Mouse (Mus musculus): ENCODE results near the gene Tanc2.

Gene Tanc2

DNA sequence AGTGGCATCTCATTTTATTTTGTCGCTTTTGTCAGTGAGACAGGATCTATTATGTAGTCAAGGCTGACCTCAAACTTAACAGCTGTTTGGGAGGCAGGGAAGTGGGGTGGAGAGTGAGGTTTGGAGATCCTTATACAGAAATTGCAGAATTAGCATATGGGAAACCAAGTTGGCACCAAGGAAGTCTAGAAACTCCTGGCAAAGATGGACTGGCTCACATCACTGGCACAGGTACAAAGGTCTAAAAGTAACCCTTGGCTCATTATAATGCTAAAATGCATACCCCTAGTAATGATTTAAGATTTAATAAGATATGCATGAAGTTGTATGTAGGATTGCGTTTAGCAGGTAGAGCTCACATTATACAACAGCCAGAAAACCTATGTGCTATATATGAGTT is 58.2 kb downstream of the Tanc2 start:
- no peak for DNase-seq (ENCODE audit: low read depth)

DNA sequence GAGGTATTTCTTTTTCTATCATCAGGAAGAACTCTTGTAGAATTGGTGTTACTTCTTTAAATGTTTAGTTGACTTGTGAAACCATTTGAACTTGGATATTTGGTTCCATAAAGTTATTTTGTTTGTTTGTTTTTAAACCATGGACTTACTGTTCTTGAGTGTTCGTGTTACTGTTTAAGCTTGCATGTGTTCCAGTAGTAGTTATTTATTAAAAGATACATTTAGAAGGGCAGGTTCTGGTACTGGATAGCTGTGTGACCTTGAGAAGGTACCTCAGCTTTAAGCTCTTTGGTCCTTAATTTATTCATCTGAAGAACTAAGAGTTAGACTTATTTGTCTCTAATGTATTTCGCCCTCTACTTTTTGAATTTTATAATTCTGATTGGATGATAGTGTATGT is 64.8 kb downstream of the Tanc2 start:
- no peak for DNase-seq (ENCODE audit: low read depth)

DNA sequence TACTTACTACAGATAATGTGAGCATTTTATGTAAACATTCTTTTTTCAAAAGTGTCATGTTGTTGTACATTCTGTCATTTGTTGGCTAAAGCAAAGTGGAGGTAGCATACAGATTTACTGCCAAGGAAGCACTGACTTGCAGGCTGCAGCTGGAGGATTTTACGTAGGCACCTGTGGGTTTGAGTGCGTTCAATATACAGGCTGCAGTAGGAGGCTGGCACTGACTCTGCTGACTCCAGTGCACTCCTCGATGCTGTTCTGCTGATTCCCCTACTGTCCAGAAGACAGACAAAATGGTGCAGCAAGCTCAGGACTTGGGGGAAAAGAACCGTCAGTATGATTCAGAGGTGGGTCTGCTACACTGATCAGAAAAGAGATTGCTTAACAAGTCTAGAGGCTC is 65.5 kb downstream of the Tanc2 start:
- no peak for DNase-seq (ENCODE audit: low read depth)

DNA sequence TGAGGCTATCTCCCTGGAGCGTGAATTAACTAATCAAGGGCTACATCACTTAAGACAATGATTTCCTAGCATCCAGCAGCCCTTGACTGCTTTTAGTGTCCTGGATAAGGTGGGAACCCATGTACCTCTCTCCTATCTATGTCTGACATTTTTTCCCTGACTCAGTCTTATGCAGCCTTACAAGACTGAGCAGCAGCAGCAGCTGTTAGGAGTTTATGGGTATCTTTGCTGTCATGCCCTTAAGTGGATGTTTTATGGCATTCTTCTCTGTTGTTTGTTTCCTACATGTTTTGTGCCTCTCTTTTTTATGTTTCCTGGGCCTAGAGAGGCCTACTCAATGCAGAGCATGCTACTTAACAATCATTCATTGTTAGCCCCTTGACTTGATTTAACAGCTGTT is 78.1 kb downstream of the Tanc2 start:
- no peak for DNase-seq (ENCODE audit: low read depth)

DNA sequence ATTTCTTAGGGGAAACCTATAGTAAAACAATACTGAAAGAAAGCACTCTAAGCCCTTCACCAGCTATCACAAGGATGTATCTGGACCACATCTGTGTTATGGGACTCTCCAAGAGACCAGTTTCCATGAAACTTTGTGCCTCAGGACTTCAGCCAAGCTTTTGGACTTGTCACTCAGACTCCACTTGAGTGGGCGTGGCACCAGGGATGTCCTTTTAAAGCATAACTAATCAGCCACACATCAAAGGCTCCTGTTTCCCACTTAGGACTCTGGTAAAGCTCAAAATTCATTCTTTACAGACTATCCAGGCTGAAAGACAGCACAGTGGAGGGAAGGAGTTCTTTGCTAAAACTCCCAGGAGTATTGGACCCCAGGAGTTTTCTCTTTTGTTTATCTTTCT is 89.2 kb downstream of the Tanc2 start:
- no peak for DNase-seq (ENCODE audit: low read depth)

DNA sequence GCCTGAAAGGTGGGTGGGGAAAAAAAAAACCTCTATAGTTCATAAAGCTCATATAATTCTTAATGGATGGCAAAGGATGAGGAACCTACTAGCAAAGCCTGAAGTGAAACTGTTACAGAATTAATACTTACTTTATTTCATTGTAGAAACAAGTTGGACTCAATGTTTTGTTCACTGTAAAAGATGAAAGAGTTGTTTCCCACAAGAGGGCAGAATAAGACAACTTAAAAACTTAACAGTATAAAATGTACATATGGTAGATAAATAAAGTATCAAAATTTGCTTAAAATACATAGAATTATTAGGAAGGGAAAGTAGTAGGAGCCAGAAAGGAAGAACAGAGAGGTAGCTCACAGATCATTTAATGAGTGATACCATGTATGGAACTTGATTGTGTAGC is 95.0 kb downstream of the Tanc2 start:
- no peak for DNase-seq (ENCODE audit: low read depth)

DNA sequence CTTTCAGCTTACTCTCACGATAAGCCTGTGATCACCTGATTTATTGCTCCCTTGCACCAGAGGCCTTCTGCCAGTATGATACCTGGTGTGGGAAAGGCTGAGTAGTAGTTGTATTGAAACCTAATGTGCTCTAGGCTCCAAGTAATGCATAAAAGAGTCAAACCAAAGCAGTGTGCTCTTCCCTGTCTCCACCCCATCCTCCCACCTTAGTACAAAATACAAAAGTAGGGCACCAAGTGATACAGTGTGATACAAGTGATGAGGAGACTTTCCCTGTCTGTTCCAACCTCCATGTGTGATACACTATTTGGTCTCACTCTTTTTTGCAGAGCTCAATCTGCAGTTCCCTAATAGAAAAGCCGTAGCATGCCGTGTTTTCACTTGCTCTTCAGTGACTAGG is 110.7 kb downstream of the Tanc2 start:
- no peak for DNase-seq (ENCODE audit: low read depth)

DNA sequence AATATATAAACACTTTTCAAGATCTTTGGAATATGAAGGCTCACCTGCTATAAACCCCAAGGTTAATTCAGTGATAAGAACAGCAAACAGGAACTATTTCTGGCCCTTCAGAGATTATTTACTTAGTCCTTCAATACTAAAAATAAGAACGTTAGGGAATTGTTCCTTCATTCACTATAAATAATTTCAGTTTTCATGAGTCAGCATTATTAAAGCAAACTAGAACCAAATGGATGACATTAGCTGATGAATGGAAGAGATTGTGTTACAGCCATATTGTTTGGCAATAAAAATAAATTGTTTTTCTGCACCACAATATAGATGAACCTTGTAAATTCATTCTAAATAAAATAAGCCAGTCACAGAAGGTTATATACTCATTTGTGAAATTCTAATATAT is 129.9 kb downstream of the Tanc2 start:
- DNase-seq (ENCODE audit: low read depth), result no peak

DNA sequence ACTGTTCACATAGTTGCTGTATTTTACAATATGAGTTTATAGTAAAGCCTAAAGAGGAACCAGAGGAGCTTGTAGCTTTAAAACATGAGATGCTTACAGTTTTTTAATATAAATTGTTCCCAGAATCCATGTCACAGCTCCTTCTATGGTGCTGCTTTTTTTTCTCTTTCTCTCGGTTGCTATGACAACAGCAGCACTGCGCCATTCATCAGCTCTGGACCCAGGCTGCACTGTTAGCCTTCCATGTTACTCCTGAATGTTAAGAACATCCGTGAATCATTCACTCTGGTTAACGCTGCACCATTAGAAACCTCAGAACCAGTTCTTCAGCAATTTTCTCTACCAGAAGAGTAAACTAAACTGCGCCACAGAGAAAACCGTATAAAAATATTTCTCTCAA is 141.8 kb downstream of the Tanc2 start:
- no peak for DNase-seq (ENCODE audit: low read depth)

DNA sequence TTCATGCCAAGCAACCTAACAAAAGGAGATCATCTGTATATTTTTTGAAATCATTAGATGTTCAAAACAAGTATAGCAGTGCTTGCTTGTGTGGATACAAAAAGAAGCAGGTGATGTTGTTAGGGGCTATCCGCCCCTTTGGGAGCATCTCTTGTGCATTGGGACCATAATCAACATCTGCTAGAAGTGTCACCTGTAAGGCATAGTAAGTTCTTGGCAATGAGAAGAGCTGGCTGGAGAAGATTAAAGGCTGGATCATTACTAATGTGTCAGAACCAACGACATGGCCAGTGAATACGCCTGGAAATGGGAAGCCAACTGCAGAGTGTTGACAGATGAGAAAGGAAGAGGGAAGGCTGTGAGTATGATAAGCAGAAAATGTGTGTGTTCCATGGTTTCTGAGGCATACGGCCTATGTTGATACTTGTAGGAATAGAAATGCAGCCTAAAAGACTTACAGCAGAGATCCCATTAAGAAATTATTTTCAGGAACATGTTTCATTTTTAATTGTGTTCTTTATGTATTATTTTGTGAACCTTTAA is 142.3 kb downstream of the Tanc2 start:
- no peak for DNase-seq (ENCODE audit: low read depth)

DNA sequence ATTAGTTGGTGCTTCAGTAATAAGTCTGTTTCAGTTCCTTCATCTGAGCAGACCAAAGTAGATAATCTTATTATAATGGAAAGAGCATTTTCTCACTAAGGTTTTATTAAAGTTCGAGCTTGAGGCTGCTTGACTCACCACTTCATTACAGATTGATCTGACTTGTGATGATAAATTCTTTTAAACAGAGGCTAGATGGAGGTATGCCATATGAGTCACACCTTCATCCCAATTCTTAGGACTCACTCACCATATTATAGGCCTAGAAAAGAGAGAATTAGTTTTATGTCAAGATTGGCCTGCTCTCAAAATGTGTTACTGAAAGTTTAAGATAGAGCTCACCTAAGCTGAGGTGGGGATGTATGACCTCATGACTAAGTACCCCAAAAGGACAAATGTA is 153.4 kb downstream of the Tanc2 start:
- DNase-seq (ENCODE audit: low read depth), result no peak

DNA sequence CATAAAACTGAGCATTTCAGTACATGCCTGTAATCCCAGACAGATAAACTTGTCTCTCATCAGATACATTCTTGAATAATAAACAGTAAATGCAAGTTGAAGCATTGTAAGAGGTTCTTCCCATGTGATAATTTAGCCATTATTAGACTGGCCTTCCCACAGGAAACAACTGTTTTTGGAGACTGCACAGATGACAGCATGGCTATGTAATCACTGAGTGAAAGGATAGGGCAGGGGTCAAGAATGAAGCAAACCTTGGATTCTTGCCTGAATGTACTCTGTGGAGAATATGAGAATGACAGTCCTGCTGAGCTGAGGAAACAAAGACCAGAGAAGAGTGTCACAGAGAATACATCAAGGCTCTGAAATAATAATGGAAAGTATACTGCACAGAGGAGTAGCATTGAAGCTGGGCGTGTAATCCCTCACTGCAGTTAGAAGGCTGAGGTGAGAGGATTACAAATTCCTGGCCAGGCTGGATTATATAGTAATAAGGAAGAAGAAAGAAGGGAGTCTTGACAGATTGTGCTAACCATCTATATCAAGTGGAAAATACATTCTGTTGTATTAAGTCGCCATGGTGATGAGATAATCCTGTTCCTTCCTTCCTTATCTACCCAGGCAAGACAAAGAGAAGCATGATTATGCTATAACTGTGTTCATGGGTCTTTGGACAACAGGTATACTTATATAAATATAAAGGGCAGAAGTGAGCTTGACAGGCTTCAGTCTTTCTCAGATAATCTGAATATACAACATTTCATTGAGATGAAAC is 159.7 kb downstream of the Tanc2 start:
- DNase-seq (ENCODE audit: low read depth), result no peak

DNA sequence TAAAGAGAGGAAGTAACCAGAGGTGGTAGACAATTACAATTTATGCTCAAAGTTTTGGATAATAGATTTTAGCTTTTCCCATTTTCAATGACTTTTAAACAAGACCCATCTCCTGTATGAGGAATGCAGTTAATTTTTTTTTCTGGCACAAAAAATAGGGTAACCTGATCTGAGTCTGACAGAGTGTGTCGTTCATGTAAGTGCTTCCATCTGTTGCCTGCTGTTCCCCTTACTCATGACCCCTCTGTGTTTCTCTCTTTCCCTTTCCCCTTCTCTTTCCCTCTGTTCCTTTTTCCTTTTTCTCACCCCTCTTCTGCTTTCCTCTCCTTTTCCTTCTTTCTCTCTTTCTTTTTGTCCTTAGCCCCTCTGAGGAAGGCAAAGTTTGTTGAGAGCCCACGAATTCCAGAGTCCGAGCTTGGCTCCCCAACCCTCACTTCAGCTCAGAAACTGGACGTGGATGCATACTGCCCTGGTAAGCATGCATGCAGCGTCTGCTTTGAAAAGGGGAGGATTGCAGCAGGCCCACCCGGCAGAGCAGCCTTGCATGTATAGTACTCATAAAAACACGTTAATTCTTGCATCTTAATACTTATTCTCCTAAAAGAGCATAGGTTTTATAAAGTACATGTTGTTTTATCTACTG is 168.9 kb downstream of the Tanc2 start:
- no peak for DNase-seq (ENCODE audit: low read depth)

DNA sequence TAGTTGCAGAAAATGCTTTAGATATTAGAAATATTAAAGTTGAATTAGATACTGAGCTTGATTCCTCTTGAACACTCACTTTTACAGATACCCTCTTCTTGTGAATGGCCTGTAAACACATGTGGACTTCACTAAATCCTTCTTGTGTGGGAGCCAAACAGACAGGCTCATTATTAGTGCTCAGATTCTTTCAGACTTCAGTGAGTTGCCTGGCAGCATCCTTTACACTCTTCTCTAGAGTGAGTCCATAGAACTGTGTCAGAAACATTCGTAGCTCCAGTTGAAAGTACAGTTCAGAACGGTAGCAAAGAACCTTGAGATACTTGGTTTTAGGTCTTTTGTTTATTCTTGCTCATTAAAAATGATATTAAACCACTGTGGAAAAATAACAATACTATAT is 169.6 kb downstream of the Tanc2 start:
- no peak for DNase-seq (ENCODE audit: low read depth)

DNA sequence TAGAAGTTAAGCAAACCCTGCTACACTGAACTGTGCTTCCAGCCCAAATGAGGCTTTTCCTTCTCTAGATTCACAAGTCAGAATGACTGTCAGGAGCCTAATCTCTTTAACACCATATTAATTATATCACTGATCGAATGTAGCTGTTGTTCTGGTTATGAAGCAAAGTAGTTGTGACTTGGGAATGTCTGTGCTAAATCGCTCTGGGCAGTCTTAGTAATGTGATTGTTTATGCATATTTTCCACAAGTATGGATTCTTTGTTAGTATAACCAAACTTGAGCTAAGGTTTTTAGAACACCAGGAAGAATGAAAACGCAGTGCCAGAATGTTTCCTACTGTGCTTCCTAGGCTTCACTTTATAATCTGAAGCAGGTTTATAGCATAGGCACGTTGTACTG is 170.6 kb downstream of the Tanc2 start:
- no peak for DNase-seq (ENCODE audit: low read depth)

DNA sequence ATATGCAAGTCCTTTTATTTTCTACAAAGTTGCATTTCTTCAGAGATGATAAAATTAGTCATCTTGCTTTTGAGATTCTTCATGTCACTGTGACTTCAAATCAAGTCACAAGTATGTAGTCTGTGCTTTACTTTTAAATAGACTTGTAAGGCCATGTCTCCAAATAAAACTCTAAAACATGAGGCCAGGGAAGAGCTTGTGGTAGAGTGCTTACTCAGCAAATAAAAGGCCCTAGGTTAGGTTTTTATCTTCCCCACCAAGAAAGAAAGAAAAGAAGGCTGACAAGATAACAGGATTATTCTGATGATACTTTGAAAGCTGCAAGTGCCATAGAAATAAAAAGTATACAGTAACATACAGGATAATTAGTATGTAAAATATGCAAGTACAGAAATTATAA is 188.0 kb downstream of the Tanc2 start:
- no peak for DNase-seq (ENCODE audit: low read depth)

DNA sequence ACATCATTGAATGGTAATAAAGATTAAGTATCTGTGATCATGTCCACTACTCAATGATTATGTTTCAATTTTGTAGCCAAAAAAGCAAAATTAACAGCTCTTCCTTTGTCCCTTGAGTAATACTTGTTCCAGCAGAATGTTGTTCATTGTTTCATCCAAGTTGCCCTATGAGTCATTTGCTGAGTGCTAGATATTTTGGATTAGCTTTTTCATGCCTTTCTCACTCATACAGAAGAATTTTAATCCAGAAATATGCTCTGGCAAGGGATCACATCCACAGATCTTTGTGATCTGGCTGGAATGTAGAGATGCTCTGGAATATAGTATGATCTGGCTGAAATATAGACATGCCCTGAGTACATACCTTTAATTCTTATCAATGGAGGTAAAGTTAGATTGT is 202.7 kb downstream of the Tanc2 start:
- DNase-seq (ENCODE audit: low read depth), result no peak

DNA sequence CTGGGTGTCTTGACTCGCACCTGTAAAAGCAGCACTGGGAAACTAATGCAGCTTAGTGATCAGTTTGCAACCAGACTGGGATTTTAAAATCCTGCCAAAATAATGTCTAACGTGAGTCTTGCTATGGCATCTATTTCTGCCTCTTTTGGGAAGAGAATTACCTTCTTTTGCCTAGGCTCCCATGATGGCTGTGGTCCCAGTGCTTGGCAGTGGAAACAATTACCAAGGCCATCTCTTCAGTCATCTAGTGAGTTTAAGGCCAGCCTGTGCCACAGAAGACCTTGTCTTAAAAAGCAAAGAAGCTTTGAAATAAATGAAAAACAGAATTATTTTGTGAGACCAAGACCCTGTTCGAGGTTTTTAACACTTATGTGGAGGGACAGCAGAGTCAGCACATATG is 213.9 kb downstream of the Tanc2 start:
- DNase-seq (ENCODE audit: low read depth), result no peak

DNA sequence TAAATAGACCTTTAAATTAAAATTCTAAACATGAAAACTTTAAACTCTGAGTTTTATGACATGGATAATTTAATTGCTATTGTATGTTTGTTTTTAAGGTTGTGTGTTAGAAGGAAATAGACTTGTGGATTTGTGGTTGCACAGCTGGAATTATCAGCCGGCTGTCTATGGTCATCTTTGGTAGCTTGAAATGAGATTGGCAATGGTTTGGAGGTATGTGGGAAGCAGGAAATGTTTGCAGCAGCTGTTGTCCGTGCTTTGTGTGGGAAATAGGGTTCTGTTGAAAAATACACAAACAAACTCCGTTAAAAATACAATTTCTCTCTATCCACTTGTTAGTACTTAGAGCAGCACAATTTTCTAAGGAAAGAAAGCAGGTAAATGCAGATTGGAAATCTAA is 215.0 kb downstream of the Tanc2 start:
- DNase-seq (ENCODE audit: low read depth), result no peak

DNA sequence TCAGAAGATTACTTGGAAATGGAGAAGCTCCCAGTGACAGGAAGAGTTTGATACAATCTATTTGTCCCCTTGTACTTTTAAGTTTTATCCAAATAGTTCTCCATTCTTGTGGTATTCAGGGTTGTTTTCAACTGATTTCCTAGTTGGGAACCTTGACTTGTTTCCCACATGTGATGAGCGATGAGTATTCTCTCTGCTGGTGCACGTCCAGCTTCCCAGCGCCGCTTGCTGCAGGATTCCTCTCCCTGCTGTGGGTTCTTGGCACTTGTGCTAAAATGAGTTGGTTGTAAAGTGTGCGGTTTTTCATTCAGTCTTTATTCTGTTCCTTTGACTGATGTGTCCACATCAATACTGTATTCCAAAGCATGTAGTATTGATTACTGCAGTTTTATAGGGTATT is 217.3 kb downstream of the Tanc2 start:
- no peak for DNase-seq (ENCODE audit: low read depth)

DNA sequence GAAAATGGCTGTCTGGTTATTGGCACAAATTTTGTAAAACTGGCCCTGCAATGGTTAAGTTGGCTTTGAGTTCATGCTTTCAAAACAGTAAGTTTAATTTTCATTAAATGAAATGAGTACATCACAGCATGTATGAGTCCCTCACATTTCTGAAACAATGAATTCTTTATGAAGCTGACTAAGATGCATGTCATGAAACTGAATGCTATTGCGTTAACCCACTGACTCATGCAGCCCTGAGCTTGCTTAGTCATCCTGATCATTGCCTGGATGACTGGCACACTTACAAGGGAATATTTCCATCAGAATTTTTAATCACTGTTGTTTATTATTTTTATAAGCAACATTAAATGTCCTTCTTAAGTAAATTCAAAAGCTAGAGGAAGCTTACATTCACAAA is 233.5 kb downstream of the Tanc2 start:
- peak; percentile 69 for DNase-seq (ENCODE audit: low read depth)

DNA sequence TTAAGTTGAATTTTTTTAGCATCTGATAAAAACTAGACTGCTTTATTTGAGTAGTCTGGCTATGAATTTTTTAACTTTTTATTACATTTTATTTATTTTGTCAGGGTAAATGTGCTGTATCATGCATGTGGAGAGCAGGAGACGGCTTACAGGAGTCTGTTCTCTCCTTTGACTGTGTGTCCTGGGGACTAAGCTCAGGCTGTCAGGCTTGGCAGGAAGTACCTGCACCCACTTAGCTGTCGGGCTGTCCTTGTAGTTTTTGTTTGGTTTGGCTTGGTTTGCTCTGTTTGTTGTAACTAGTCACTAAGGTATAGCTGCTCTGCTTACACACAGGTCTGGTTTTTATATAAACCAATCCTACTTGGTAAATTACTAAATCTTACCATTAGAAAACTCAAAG is 234.0 kb downstream of the Tanc2 start:
- no peak for DNase-seq (ENCODE audit: low read depth)

DNA sequence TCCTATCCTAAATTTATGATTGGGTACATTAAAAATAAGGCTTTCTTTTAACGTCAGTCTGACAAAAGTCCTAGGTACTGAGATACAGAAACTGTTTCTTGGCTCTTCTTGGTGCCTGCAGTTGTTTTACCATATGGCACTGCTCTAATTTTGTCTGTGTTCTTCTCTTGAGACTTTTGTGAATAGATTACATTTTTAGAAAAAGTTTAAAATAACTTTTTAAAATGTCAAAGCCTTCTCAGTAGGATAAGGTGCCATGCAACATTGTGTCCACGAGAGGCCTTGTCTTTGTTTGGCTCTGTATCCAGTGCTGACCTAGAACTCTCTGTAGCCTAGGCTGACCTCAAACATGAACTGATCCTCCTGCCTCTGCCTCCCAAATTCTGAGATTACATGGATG is 238.4 kb downstream of the Tanc2 start:
- DNase-seq (ENCODE audit: low read depth), result no peak

DNA sequence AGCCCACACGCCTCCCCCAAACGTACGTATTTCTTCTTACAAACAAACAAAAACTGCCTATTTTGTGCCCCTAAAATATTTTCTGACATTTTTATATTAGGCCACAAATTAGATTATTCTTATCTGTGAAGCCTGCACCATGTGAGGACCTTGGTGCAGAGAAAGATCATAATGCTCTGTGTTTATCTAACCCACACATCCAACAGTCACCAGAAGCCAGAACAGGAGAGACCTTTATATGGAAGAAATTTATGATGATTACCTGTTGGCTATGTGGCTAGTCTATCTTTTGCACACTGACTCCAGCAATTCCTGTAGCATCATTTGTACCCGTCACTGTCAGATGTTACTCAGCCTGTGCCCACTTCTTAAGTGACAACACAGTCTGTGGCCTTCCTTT is 245.4 kb downstream of the Tanc2 start:
- DNase-seq (ENCODE audit: low read depth), result no peak
